Mouse (Mus musculus): ENCODE measurements around the gene Mrpl45.

Mrpl45 gene

DNA sequence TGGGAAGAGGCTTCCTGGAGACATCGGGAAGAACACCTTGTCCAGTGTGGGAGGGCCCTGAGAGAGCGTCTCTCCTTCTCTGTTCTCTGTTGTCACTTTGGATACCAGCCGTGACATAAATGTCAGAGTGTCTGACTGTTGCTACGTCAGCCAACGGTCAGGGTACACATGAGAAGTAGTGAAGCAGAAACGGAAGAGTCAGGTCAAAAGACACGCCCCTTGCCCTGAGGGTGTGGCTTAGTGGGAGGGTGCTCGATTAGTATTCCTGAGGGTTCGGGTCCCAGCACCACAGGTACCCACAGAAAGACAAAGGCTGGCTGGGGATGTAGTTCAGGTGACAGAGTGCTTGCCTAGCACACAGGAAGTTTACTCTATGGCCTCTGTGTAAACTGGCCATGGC, 17.5 kb downstream of the Mrpl45 start:
- no peak for DNase-seq (ENCODE audit: low read depth, low spot score)

DNA sequence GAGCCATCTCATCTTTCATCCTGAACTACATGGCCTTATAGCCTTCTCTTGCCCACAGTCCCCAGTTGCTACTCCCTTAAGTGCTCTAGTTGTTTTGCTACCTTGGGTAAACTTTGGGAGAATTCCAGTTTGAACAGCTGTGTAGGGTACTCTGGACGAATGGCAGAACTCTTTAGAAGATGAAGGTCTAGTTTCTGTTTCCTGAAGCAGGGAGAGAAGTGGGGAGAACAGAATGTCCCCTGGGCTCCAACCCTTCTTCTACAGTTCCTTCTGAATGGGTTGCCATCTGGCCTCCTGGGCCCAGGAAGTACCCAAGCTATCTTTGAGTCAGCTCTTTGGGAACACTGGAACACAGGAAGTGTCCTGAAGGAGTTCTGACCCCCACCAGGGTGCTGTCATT, 18.4 kb downstream of the Mrpl45 start:
- DNase-seq (ENCODE audit: low read depth, low spot score) = no peak

- no peak for DNase-seq (ENCODE audit: low read depth, low spot score)
Observed at GRCm38 (mm10) chr11:97334400-97334799, 18.9 kb downstream of the Mrpl45 start.

- DNase-seq (ENCODE audit: low read depth, low spot score) = no peak
Observed at GRCm38 (mm10) chr11:97336238-97336637, 20.7 kb downstream of the Mrpl45 start.

- DNase-seq (ENCODE audit: low read depth, low spot score) = no peak
Observed at GRCm38 (mm10) chr11:97336751-97337345, 21.3 kb downstream of the Mrpl45 start.

GRCm38 (mm10) chr11:97337363-97337762, 21.8 kb downstream of the Mrpl45 start:
- DNase-seq (ENCODE audit: low read depth, low spot score) = no peak

DNA sequence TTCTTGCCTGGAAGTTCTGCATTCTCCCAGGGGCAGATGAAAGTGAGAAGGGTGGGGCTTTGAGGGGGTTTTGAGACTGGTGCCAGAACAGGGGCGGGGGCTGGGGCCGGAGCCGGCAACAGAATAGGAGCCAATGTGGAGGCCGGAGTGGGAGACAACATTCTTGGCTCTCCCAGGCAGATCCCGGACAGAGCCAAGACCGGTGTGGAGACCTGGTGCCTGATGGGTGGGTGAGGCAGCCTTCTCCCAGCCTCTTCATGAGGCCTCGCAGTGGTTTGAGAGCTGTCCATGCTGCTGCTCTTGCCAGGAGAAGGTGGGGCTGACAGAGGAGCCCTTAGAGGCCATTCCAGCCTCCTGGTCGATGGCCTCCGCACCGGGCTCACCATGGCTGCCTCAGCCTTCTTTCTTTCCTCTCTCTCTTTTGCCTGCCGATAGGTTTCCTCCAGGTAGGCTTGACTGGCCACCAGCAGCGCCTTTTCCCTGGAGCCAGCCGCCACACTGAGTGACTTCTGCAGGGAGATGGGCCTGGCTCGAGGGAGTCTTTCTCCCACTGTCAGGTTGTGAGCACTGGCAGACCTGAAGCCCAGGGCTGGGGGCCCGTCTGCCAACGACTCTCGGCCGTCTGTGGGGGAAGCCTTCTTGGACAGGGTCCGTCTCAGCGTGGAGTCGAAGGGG, 22.9 kb downstream of the Mrpl45 start:
- DNase-seq (ENCODE audit: low read depth, low spot score) = no peak

DNA sequence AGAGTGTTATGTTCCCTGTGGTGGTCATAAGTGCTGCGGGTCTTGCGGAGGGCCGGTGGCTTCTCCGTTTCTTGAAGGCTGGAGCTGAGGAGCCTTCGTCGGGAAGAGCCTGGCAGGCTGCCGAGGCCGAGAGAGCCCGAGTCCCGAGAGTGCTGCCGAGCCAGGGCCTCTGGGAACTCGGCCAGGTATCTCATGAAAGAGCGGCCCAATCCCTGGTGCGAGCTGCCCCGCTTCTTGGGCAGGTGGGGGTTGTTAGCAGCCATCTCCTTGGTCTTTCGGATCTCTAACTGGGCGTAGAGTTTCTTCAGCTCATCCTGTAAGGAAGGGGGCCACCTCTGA, 23.4 kb downstream of the Mrpl45 start:
- no peak for DNase-seq (ENCODE audit: low read depth, low spot score)

DNA sequence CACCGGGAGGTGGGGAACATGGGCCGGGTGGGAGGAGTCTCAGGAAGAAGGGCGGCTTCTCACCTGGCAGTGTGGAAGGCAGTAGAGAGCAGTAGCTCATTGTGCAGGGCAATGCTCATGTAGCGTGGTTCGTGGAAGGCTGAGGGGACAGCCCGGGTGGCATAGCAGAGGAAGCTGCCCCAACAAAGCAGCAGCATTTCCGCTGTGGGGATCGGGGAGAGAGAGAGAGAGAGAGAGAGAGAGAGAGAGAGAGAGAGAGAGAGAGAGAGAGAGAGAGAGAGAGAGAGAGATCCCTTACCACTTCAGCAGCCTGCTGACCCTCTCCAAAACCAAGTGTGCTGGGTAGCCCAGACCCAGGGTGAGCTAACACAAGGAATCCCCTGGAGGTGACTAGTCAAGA, 27.7 kb downstream of the Mrpl45 start:
- no peak for DNase-seq (ENCODE audit: low read depth, low spot score)

GRCm38 (mm10) chr11:97343619-97344018, 28.1 kb downstream of the Mrpl45 start:
- no peak for DNase-seq (ENCODE audit: low read depth, low spot score)

DNA sequence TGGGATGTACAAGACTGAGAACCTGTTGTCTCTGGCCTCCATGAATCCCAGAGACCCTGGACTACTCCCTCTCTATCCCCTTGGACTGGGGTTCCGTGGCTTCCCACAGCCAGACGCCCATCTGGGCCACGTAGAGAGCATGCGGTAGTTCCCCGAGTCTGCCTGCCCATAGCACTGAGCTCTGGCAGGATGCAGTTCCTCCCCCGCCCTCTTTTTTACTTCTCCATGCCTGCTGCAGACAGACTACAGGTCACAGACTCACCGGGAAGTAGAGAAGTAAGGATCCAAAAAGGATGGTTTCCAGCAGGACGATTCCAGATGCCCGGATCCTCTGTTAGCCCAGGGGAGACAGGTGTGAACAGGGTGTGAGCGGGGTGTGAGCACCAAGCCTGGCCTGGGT, 29.9 kb downstream of the Mrpl45 start:
- DNase-seq (ENCODE audit: low read depth, low spot score) = no peak

DNA sequence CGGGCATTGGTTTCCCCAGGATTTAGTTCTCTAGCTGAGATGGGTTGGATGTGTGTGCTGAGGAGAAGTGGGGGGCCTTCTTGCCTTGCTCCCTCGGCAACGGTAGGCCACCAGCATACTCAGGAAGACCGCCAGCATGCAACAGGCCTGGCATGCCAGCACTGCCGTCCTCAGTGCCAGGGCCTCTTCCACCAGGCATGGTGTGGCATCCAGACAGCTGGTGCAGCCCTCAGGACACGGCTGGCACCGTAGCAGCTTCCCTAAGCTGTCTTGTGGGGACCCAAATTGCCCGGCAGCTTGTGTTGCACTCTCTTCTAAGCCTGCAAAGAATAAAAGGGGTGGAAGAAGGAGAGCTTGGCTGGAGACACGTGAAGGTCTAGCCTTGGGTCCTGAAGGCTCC, 30.9 kb downstream of the Mrpl45 start:
- DNase-seq (ENCODE audit: low read depth, low spot score) = no peak

- DNase-seq (ENCODE audit: low read depth, low spot score) = no peak
Observed at GRCm38 (mm10) chr11:97347291-97347690, 31.8 kb downstream of the Mrpl45 start.

- no peak for DNase-seq (ENCODE audit: low read depth, low spot score)
Observed at GRCm38 (mm10) chr11:97350035-97350434, 34.5 kb downstream of the Mrpl45 start.

DNA sequence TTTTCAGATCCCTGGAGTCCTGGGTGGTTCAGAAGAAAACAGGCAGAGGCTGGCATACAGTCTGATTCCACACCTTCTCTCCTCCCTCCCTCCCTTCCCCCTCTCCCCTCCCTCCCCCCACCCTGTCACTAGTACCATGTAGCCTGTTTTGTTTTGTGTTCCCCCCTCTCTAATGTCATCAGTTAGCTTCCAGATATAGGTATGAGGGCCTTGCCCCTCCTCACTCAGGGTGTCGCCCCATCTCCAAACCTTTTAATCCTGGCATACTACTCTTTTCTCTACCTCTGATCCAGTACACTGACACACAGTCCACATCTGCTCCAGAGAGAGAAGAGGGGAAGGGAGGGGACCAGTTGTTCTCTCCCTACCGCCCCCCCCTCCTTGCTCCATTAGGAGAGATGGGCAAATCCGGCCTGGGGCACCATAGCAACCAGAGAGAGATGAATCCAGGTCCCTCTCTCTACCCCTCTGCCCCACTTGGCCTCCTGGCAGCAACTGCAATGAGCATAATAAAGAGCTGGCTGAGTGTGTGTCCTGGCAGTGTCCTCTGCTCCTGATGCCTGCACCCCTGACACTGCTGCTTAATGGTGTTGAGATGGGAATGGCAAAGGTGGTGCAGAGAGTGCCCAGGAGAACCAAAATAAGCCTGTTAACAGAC, 36.6 kb downstream of the Mrpl45 start, which contains the start of gene Gpr179:
Gene Gpr179 (minus strand): TSS at position 51 of the 658 bp plus-strand sequence.
- no peak for DNase-seq (ENCODE audit: low read depth, low spot score)

DNA sequence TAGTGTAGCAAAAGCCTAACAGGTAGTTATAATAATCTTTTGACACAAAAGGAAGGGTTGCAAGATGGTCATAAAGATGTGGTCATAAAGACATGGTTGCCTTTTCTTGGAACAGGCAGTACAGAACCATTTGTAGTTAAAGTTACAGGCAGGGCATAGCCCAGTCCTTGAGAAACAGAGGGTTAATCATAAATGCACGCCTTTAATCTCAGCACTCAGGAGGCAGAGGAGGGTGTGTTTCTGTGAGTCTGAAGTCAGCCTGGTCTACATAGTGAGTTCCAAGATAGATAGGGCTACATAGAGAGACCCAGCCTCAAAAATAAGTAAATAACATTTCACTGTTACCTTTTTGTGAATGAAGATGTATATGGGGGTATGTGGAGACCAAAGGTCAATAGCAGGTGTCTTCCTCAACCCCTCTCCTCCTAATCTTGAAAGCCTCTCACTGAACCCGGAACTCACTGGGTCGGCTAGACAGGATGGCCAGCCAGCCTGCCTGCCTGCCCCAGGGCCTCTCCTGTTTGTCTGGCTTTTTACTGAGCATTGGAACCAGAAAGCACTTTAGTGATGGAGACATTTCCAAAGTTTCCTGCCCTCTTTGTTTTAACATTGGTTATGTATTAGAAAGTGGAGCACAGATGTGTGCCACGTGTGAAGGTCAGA, 37.5 kb downstream of the Mrpl45 start:
- DNase-seq (ENCODE audit: low read depth, low spot score) = no peak

DNA sequence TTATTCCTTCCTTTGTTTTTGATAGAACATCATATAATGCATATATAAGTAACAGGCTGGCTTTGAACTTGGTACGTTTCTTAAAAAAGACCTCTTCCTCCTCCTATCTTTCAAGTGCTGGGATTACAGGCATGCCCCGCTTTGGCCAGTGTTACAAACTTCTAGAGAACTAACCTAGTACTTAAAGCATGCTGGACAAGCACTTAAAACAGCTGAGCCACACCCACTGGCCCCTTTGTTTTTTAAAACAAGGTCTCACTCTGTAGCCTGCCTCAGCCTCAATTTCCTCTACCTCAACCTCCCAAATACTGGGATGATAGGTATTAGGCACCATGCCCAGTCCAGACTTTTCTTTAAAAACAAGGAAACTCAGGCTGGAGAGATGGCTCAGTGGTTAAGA, 39.1 kb downstream of the Mrpl45 start:
- DNase-seq (ENCODE audit: low read depth, low spot score) = no peak

GRCm38 (mm10) chr11:97355247-97355646, 39.7 kb downstream of the Mrpl45 start:
- DNase-seq (ENCODE audit: low read depth, low spot score) = no peak

DNA sequence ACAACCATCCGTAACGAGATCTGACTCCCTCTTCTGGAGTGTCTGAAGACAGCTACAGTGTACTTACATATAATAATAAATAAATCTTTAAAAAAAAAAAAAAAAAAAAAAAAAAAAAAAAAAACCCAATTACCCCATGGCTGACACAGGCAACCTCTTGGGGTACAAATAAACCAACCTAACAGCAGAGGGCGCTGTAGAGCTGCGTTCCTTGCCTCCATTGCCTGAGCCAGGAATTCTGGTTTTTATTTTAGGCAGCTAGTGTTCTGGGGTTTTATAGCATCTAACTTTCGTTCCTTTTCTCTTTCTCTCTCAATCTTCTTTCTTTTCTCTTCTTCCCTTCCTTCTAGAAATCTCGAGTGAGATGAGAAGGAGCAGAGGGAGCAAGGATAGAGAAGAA, 42.1 kb downstream of the Mrpl45 start:
- DNase-seq (ENCODE audit: low read depth, low spot score) = peak; percentile 42

GRCm38 (mm10) chr11:97361948-97362648, 46.6 kb downstream of the Mrpl45 start, which contains the start of gene Socs7:
Gene Socs7 (plus strand): TSS chr11:97362551.
- DNase-seq (ENCODE audit: low read depth, low spot score) = peak; percentile 89

- DNase-seq (ENCODE audit: low read depth, low spot score) = no peak
Observed at GRCm38 (mm10) chr11:97362649-97362942, 47.1 kb downstream of the Mrpl45 start.

All from telencephalon, adult 2 months (tissue).